Mouse (Mus musculus) activated CD4-positive, CD25-positive, alpha-beta regulatory T cell, adult 9 weeks (primary cell): ENCODE measurements around the gene Tnfrsf12a. TPM values are rescaled to one million over a fixed set of nuclear protein-coding genes. Genes with fewer than 3 reads are reported as not detected.

Experiments
- polyA plus RNA-seq: library from polyadenylated mRNA; unstranded; fragments of 100-300 nt; shearing (Covaris generic); gene quantifications from one replicate; pipeline ENCODE4 v1.2.1, GENCODE M21; 2017

The Tnfrsf12a gene
- 6.5 TPM for polyA plus RNA-seq

DNA sequence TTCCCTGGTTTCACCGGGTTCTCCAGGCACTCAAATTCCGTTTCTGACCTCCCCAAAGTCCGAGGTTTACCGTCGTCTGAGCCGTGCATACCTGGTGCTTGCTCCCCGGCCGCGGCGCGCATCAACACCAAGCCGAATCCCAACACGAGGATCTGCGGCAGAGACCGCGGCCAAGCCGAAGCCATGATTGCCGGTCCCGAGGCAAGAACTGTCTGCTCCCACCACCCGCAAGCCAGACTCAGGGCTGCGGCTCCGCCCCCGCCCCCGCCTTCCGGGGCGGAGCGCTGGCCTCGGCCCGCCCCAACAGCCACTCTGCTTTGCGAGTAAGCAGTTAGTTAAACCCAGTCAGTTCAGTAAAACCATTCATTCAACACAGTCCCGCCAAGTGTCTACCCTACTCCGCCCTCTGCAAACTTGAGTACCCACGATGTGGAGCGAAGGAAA is at the start of gene Tnfrsf12a:
Gene Tnfrsf12a, minus strand, starts transcription at position 233 of the 444 bp plus-strand sequence.

GRCm38 (mm10) chr17:23725999-23726757 is 48.9 kb upstream of the Tnfrsf12a start, which contains the start of gene Pkmyt1:
Pkmyt1 (plus strand) TSS chr17:23726336.

GRCm38 (mm10) chr17:23722376-23723125 is 45.3 kb upstream of the Tnfrsf12a start, which contains the start of gene 1520401A03Rik:
1520401A03Rik (minus strand) TSS chr17:23722783.

DNA sequence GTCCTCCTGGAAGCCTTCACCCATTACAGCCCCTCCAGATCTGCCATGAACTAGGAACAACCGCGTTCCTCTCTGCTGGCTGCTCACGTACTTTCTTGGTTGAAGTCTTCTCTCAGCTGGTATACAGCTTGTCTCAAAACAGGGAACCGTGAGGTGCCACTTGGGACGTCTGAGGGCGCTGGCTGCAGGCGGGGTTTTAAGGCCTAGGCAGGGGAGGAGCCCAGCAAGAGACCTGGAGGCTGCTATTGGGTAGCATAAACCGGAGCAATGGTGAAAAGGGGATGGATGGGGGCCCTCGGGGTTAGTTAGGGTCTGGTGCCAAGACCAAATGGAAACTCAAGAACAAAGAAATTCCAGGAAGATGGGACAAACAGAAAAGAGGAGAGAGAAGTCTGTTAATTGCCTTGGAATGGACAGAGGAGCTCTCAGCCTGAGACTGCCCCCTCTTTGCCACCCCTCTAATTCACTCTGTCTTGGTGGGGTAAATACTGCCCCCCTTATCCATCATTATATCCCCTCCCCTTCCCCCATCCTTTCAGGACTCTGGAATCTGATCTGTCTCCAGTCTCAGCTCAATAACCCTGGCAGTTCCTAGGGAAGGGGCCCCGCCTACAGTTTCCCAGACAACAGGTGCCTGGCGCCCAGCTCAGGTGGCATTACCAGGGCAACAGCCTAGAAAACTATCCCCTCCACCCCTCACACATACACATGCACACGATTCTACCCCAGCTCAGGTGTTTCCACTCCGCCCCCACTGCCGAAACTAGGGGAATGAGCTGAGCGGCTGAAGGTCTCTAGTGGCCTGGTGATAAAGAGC is 6.8 kb upstream of the Tnfrsf12a start, which contains the start of gene Cldn9:
Gene Cldn9, minus strand, starts transcription at position 171 of the 817 bp plus-strand sequence.

DNA sequence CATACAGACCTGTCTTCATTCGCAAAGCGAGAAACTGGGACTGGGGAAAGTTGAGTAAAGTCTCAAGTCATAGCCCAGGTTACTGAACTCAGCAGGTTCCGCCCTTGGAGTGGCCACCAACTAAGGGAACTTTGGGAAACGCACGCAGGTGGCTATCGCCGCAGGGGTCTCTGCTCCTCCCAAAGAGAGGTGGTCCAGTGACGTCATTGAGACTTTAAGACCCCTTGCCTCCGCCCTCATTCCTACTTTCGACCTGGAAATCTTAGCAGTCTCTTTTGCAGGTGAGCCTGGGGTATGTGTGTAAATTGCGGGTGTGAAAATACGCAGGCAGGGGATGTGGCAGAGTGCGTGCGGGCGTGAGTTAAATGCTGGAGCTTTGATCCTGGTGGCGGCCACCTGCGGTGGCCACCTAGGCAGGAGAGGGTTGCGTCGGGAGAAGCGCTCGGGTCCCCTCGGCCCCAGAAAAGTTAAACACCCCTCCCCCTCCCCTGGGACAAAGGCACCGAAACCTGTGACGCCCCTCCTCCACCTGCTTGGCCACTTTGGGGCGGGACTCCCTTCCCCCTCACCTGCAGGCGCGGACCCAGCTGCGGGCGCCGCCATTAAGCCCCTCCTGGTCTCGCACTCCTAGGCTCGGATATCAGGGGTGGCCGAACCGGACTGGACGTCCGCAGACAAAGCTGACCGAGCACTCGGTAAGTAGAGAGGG is 2.0 kb upstream of the Tnfrsf12a start, which contains the start of gene Cldn6:
Gene Cldn6, plus strand, starts transcription at position 123 of the 709 bp plus-strand sequence.

DNA sequence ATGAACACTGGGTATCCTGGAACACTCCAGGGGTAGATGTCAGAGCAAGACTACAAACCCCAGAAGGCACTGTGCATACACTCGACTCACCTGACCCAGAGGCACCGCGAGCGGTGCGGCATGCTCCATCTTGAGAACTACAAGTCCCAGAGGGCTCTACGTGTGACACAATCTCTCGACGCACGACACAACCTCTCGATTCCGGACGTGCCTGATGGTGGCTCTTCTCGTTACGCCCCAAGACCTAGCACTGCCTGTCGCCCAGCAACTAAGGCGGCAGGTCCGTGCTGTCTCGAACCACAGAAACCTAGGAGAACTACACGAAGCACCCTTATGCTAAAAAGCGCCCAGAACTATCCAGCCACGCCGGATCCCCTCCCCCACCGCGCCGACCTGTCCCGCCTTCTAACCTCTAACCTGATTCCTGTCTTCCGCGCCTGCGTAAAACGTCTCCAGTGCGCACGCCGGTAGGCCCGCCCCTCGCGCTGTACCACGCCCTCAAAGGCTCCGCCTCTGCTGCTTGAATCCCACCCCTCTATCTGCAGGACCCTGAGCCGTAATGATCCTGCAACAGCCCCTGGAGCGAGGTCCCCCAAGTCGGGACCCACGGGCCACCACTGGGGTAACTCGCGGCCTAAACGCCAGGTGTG is 3.7 kb downstream of the Tnfrsf12a start, which contains the start of the genes Hcfc1r1 and Thoc6:
Gene Hcfc1r1, plus strand, starts transcription at position 173 of the 650 bp plus-strand sequence.
Gene Thoc6, minus strand, starts transcription at position 459 of the 650 bp plus-strand sequence.

GRCm38 (mm10) chr17:23660117-23660875 is 17.0 kb downstream of the Tnfrsf12a start, which contains the start of gene Bicdl2:
Bicdl2 (plus strand) TSS chr17:23660506.

DNA sequence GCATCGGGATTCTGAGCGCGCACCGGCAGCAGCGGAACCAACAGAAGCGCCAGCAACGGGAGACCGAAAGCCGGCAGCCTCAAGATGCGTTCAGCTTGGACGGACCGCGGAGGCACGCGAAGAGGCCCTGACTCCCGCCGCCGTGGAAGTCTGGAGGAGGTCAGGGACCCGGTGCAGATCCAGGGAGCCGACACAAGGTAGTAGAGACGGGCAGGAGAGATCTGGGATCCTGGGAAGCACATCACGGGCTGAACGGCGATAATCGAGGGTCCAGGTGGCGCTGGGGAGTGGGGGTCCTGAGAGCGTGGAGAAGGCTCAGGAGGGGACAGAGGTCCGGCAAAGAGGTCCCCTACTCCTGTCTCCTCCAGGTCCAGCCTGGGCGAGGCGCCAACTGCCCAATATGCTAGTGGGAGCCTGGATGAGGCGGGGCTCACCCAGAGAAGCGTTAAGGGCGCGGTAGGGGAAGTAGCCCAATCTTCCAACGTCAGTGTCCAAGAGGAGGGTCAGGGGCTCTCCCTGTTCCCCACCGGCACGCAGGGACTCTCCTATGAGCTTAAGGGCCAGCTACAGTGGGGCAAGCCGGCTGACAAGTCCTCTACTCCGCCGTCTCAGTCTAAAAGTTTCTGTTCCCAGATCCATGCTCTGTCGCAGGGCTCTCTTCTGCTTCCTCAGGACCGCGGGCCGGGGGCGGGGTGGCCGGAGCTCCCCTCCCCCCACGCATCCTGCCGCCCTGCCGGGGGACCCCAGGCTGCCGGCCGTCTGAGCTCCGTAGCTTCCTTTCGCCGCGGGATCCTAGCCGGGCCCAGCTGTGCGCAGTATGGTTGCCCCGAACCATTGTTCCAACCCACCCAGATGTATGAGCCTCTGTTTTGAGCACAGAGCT is 32.4 kb downstream of the Tnfrsf12a start, which contains the start of gene Mmp25:
Gene Mmp25, minus strand, starts transcription at position 665 of the 883 bp plus-strand sequence.

Other genes starting within 250 kb of the Tnfrsf12a start
- not detected for gene Vmn2r117, start 197.8 kb downstream of the Tnfrsf12a start, polyA plus RNA-seq
- gene Zfp213, start 113.2 kb downstream of the Tnfrsf12a start, polyA plus RNA-seq, result 14.2 TPM
- not detected for gene Zfp13, start 78.0 kb downstream of the Tnfrsf12a start, polyA plus RNA-seq
- gene Zscan10, start 76.6 kb downstream of the Tnfrsf12a start, polyA plus RNA-seq, result 0.89 TPM
- gene Mmp25, start 32.2 kb downstream of the Tnfrsf12a start, polyA plus RNA-seq, result 0.60 TPM
- not detected for gene Bicdl2, start 17.0 kb downstream of the Tnfrsf12a start, polyA plus RNA-seq
- 64.9 TPM for gene Hcfc1r1, start 3.9 kb downstream of the Tnfrsf12a start, polyA plus RNA-seq
- gene Thoc6, start 3.6 kb downstream of the Tnfrsf12a start, polyA plus RNA-seq, result 31.2 TPM
- not detected for gene Cldn6, start 1.8 kb upstream of the Tnfrsf12a start, polyA plus RNA-seq
- gene Cldn9, start 6.6 kb upstream of the Tnfrsf12a start, polyA plus RNA-seq, result not detected
- not detected for gene 1520401A03Rik, start 45.3 kb upstream of the Tnfrsf12a start, polyA plus RNA-seq
- gene Pkmyt1, start 48.9 kb upstream of the Tnfrsf12a start, polyA plus RNA-seq, result 19.9 TPM
- 8.8 TPM for gene Paqr4, start 63.4 kb upstream of the Tnfrsf12a start, polyA plus RNA-seq
- gene Kremen2, start 68.4 kb upstream of the Tnfrsf12a start, polyA plus RNA-seq, result 5.7 TPM
- 31.6 TPM for gene Flywch1, start 94.1 kb upstream of the Tnfrsf12a start, polyA plus RNA-seq
- 4.9 TPM for gene Flywch2, start 108.6 kb upstream of the Tnfrsf12a start, polyA plus RNA-seq
- 454 TPM for gene Srrm2, start 113.1 kb upstream of the Tnfrsf12a start, polyA plus RNA-seq
- 708 TPM for gene Elob, start 151.7 kb upstream of the Tnfrsf12a start, polyA plus RNA-seq
- 0.49 TPM for gene Prss33, start 158.6 kb upstream of the Tnfrsf12a start, polyA plus RNA-seq
- gene Prss32, start 166.4 kb upstream of the Tnfrsf12a start, polyA plus RNA-seq, result not detected
- gene Prss41, start 166.7 kb upstream of the Tnfrsf12a start, polyA plus RNA-seq, result 5.6 TPM
- not detected for gene Prss21, start 190.6 kb upstream of the Tnfrsf12a start, polyA plus RNA-seq
- not detected for gene Dcpp1, start 203.4 kb upstream of the Tnfrsf12a start, polyA plus RNA-seq
- not detected for gene Dcpp2, start 203.4 kb upstream of the Tnfrsf12a start, polyA plus RNA-seq
- gene Dcpp3, start 240.0 kb upstream of the Tnfrsf12a start, polyA plus RNA-seq, result not detected